Comparison of ENCODE assay signal across 24 mouse cellular contexts in the genomic region with DNA sequence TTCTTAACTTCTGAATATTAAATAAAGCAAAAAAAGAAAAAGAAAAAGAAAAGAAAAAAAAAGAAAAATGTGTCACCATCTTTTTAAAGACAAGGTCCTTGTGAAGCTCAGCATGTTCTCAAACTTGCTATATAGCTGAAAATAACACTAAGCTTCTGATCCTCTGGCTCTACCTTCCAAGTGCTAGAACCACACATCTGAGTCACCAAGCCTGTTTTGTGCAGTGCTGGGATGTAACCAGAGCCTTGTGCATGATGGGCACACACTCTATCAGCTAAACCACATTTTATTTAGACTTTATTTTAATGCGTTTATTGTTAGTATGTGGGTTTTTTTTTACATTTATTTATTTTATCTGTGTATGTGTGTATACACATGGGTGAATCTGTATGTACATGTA.
DNase-seq lines count a peak whose midpoint lies in the region; ATAC-seq lines count a peak whose summit lies in the region.
"Had no signal": no experiment of that assay in that cellular context is flagged by ENCODE, and none has a peak within 500 bp of the region (broad histone marks: within the 10 kb centered on the region; RNA-seq: fewer than 3 reads in every experiment).

No protein-coding gene starts in this region.

- DNase-seq in frontal cortex, postnatal 10 days (ENCODE audit: low spot score in 2 of 2), result no peak
- peak; percentile 54 for DNase-seq in right cerebral cortex, adult 18-20 months
- DNase-seq in right cerebral cortex, adult 2 months (ENCODE audit: low spot score in 2 of 2), result no peak
- DNase-seq in brain, adult 2 months (ENCODE audit: low read depth, low spot score), result peak; percentile 78
- DNase-seq in telencephalon, adult 2 months (ENCODE audit: low read depth, low spot score), result peak; percentile 58
- DNase-seq in thymus, postnatal 25 days, result no peak
- no peak for DNase-seq in embryo, embryonic 10 days (ENCODE audit: low spot score)
- DNase-seq: adrenal gland, adult 8-10 months; adrenal gland, postnatal 14 days; adrenal gland, postnatal 36 days; B cell, adult 2 months; cerebellum, adult 11 months; cerebellum, adult 18-20 months; cerebellum, adult 8-10 months; cerebellum, adult 9-11 months; cerebellum, postnatal 14 days; cerebellum, postnatal 36 days; embryo, embryonic 11 days had no signal

- peak; percentile 99 for ATAC-seq in frontal cortex, adult (ENCODE audit: low TSS enrichment)
- ATAC-seq: activated CD4-positive, CD25-positive, alpha-beta regulatory T cell, adult 4 months; CD4-positive, CD25-positive, alpha-beta regulatory T cell, adult 4 months; forebrain, embryonic 14.5 days; forebrain, embryonic 16.5 days; Patski had no signal

Comparison
In these comparisons a context has a peak if more than half of its experiments do, and no peak if none do; other contexts are left out.
1. DNase-seq: peak in right cerebral cortex, adult 18-20 months (single experiment), brain, adult 2 months (single experiment) and telencephalon, adult 2 months (single experiment); none in frontal cortex, postnatal 10 days (0 of 2), right cerebral cortex, adult 2 months (0 of 2), thymus, postnatal 25 days (single experiment) and embryo, embryonic 10 days (single experiment).